Mouse (Mus musculus): ENCODE results near the gene Kalrn. TPM values are rescaled to one million over a fixed set of nuclear protein-coding genes. Genes with fewer than 3 reads are reported as not detected.

The Kalrn gene
- polyA plus RNA-seq, 1 experiment, result 43.0 TPM

DNA sequence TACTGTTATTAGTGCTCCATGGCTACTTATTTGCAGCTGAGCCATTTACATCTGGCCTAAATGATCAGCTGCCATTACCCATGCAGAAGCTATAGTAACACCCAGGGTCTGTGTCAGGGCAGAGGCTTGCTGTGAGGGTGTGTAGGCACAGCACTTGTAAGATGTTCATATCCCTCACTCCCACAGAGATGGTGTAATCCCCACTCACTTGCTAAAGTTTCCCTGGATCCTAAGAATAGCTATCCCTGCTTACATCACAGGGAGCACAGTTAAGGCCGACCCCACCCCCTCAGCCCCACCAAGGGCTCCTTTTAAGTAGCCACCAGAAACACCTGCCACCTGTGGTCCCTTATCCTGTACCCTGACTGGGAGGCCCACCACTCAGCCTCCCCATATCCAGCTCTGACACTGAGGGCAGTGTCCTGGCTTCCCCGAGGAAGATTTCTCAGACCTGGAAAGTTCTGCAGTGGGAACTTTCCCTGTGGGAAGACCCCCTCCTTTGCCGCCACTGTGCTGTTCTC is 83.5 kb downstream of the Kalrn start:
- Histone ChIP-seq H3K4me1 (ENCODE audit: control insufficient read depth, insufficient read depth, insufficient read length, low read length) (peaks cover 5% of the 10 kb centered on the region; the same call in 1 of the 2 replicates), H3K27ac (ENCODE audit: insufficient read depth, low read depth, low read length) (no peak overlapping the region), H3K27me3 (ENCODE audit: control insufficient read depth, insufficient read depth, low read length) (no peaks in the 10 kb centered on the region), H3K36me3 (ENCODE audit: control insufficient read depth, insufficient read depth, low read length) (no peaks in the 10 kb centered on the region), H3K4me3 (ENCODE audit: low read depth, low read length) (no peak overlapping the region)
- TF ChIP-seq CTCF (IDR thresholded peaks at IDR 0.05; ENCODE audit: extremely low read depth, insufficient read length, insufficient replicate concordance, low read depth, low read length), result no peak
- no peak for TF ChIP-seq POLR2A (IDR thresholded peaks at IDR 0.05; ENCODE audit: low read depth, low read length)
- WGBS, result 59% methylated on average over 3 of the region's 3 CpGs

DNA sequence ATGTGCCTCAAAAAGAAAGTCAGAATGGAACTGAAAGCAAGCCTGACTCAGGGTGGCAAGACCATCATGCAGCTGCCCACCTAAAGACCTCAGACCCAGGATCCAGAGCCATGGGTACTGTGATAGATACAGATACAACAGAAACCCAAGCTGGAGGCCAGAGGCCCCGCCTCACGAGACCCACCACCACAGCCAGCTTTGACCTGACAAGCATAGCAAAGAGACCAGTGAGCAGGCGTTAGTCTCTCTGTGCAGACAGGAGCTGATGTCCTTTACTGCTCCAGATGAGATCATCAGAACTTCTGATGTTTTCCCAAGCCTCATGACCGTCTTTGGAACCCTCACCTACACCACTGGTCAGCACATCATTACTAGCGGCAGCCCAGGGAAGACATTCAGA is 85.5 kb downstream of the Kalrn start:
- H3K27me3 ChIP-seq (ENCODE audit: control insufficient read depth, insufficient read depth, low read length), result no peaks in the 10 kb centered on the region
- no peak overlapping the region for H3K4me3 ChIP-seq (ENCODE audit: low read depth, low read length)
- no peak overlapping the region for H3K27ac ChIP-seq (ENCODE audit: insufficient read depth, low read depth, low read length)
- TF ChIP-seq CTCF (IDR thresholded peaks at IDR 0.05; ENCODE audit: extremely low read depth, insufficient read length, insufficient replicate concordance, low read depth, low read length) (no peak), POLR2A (IDR thresholded peaks at IDR 0.05; ENCODE audit: low read depth, low read length) (no peak)
- no peaks in the 10 kb centered on the region for H3K36me3 ChIP-seq (ENCODE audit: control insufficient read depth, insufficient read depth, low read length)
- WGBS, result 88% methylated on average over 5 of the region's 5 CpGs
- 0 out of 2 replicates have a peak, but pooled peaks cover 2% of the 10 kb centered on the region for H3K4me1 ChIP-seq (ENCODE audit: control insufficient read depth, insufficient read depth, insufficient read length, low read length)

GRCm38 (mm10) chr16:34487268-34487667 is 86.1 kb downstream of the Kalrn start:
- WGBS, result 88% methylated on average over 7 of the region's 7 CpGs
- TF ChIP-seq CTCF (IDR thresholded peaks at IDR 0.05; ENCODE audit: extremely low read depth, insufficient read length, insufficient replicate concordance, low read depth, low read length) (no peak), POLR2A (IDR thresholded peaks at IDR 0.05; ENCODE audit: low read depth, low read length) (no peak)
- H3K27me3 ChIP-seq (ENCODE audit: control insufficient read depth, insufficient read depth, low read length), result no peaks in the 10 kb centered on the region
- 0 out of 2 replicates have a peak, but pooled peaks cover 2% of the 10 kb centered on the region for H3K4me1 ChIP-seq (ENCODE audit: control insufficient read depth, insufficient read depth, insufficient read length, low read length)
- H3K27ac ChIP-seq (ENCODE audit: insufficient read depth, low read depth, low read length), result no peak overlapping the region
- no peaks in the 10 kb centered on the region for H3K36me3 ChIP-seq (ENCODE audit: control insufficient read depth, insufficient read depth, low read length)
- H3K4me3 ChIP-seq (ENCODE audit: low read depth, low read length), result no peak overlapping the region

DNA sequence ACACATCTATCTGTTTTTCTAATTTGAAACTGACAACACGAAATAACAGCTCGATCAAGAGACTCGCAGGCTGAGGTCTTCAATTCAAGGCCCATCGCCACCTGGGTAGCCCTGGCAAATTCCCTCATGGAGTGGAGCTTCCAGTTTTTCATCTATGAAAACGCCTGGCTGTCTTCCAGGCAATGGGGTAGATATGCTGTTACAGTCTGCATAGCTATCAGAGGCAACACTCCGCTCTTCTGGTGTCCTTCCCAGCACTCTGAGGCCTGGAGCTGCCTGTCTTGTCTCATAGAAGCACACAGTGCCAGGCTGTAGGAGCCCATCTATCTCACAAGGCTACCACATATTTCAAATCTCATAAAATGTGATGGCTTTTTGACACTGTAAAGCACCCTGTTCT is 87.8 kb downstream of the Kalrn start:
- 82% methylated on average over 6 of the region's 6 CpGs for WGBS
- Histone ChIP-seq H3K27me3 (ENCODE audit: control insufficient read depth, insufficient read depth, low read length) (no peaks in the 10 kb centered on the region), H3K27ac (ENCODE audit: insufficient read depth, low read depth, low read length) (no peak overlapping the region), H3K36me3 (ENCODE audit: control insufficient read depth, insufficient read depth, low read length) (no peaks in the 10 kb centered on the region), H3K4me1 (ENCODE audit: control insufficient read depth, insufficient read depth, insufficient read length, low read length) (0 out of 2 replicates have a peak, but pooled peaks cover 2% of the 10 kb centered on the region), H3K4me3 (ENCODE audit: low read depth, low read length) (no peak overlapping the region)
- no peak for TF ChIP-seq CTCF (IDR thresholded peaks at IDR 0.05; ENCODE audit: extremely low read depth, insufficient read length, insufficient replicate concordance, low read depth, low read length)
- no peak for TF ChIP-seq POLR2A (IDR thresholded peaks at IDR 0.05; ENCODE audit: low read depth, low read length)

DNA sequence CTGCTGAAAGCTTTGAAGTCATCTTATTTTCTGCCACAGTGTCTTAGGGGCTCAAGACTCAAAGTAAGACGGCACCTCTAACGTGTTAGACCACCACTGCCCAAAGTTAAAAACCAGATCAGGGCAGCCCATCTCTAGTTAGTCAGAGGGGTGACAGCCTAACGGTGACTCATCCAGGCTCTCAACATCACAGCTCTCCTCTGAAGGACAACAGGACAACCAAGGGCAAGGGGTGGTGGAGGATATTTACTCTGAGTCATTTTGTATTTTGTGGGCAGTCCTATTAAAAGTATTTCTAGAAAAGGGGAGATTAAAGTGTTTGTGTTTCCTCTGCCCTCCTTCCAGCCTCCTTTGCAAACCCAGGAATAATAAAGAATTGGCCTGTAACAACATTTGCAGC is 88.4 kb downstream of the Kalrn start:
- Histone ChIP-seq H3K27me3 (ENCODE audit: control insufficient read depth, insufficient read depth, low read length) (no peaks in the 10 kb centered on the region), H3K36me3 (ENCODE audit: control insufficient read depth, insufficient read depth, low read length) (no peaks in the 10 kb centered on the region), H3K4me1 (ENCODE audit: control insufficient read depth, insufficient read depth, insufficient read length, low read length) (no peaks in the 10 kb centered on the region), H3K4me3 (ENCODE audit: low read depth, low read length) (no peak overlapping the region), H3K27ac (ENCODE audit: insufficient read depth, low read depth, low read length) (no peak overlapping the region)
- WGBS, result 66% methylated on average over 3 of the region's 3 CpGs
- no peak for TF ChIP-seq POLR2A (IDR thresholded peaks at IDR 0.05; ENCODE audit: low read depth, low read length)
- TF ChIP-seq CTCF (IDR thresholded peaks at IDR 0.05; ENCODE audit: extremely low read depth, insufficient read length, insufficient replicate concordance, low read depth, low read length), result no peak

DNA sequence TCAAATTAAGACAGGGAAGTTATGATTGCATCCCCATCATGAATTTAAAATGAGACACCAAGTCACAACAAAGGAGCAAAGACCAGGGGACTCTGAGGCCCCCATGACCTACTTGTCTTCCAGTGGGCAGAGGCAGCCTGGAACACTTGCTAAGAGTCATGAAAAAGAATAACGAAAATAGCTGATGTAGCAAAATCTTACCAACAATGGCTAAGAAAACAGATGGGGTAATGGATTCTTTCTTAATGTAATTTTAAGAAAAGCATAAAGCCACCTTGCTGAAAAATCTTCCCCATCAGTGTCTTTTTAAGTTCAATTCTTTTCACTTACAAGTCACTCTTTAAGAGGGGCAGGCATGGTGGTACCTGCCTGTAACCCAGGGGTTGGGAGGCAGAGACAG is 89.1 kb downstream of the Kalrn start:
- Histone ChIP-seq H3K4me3 (ENCODE audit: low read depth, low read length) (no peak overlapping the region), H3K27ac (ENCODE audit: insufficient read depth, low read depth, low read length) (no peak overlapping the region), H3K36me3 (ENCODE audit: control insufficient read depth, insufficient read depth, low read length) (no peaks in the 10 kb centered on the region), H3K4me1 (ENCODE audit: control insufficient read depth, insufficient read depth, insufficient read length, low read length) (no peaks in the 10 kb centered on the region), H3K27me3 (ENCODE audit: control insufficient read depth, insufficient read depth, low read length) (no peaks in the 10 kb centered on the region)
- TF ChIP-seq CTCF (IDR thresholded peaks at IDR 0.05; ENCODE audit: extremely low read depth, insufficient read length, insufficient replicate concordance, low read depth, low read length), result no peak
- no peak for TF ChIP-seq POLR2A (IDR thresholded peaks at IDR 0.05; ENCODE audit: low read depth, low read length)
- WGBS, result 96% methylated on average over 1 of the region's 1 CpGs

- H3K36me3 ChIP-seq (ENCODE audit: control insufficient read depth, insufficient read depth, low read length), result no peaks in the 10 kb centered on the region
- no peak overlapping the region for H3K27ac ChIP-seq (ENCODE audit: insufficient read depth, low read depth, low read length)
- TF ChIP-seq CTCF (IDR thresholded peaks at IDR 0.05; ENCODE audit: extremely low read depth, insufficient read length, insufficient replicate concordance, low read depth, low read length) (no peak), POLR2A (IDR thresholded peaks at IDR 0.05; ENCODE audit: low read depth, low read length) (no peak)
- H3K4me3 ChIP-seq (ENCODE audit: low read depth, low read length), result no peak overlapping the region
- no peaks in the 10 kb centered on the region for H3K27me3 ChIP-seq (ENCODE audit: control insufficient read depth, insufficient read depth, low read length)
- no peaks in the 10 kb centered on the region for H3K4me1 ChIP-seq (ENCODE audit: control insufficient read depth, insufficient read depth, insufficient read length, low read length)
- WGBS, result 69% methylated on average over 6 of the region's 6 CpGs
These were observed 89.6 kb downstream of the Kalrn start for GRCm38 (mm10) chr16:34483716-34484115.
